Mouse (Mus musculus) forebrain, embryonic 14.5 days (tissue): ENCODE data around the gene Rrm1. TPM values are rescaled to one million over a fixed set of nuclear protein-coding genes. Genes with fewer than 3 reads are reported as not detected.
A peak's percentile ranks its signal among the peaks of the same experiment; 100 is the strongest.
"Not testable (repeated sequence)": the region's sequence is repeated elsewhere in the genome, so short reads cannot be mapped to it uniquely, and the experiment has no call there.

Experiments
- ATAC-seq: fragments of 200-750 bp; cut with Nextera tagmentation; 2 replicates; pipeline ENCODE4 v1.8.0; 2017; ENCODE audit warnings: mild to moderate bottlenecking, moderate library complexity
- DNase-seq: peaks from one replicate; pipeline ENCODE4 v3.0.0-alpha.2; 2015; ENCODE audit warnings: low spot score
- H3K27ac ChIP-seq: fragments of 300-500 bp; sonication (generic); 2 replicates; pipeline ENCODE4 v1.5.1; 2014; ENCODE audit warnings: low read depth, mild to moderate bottlenecking, control low read depth, low read length, moderate library complexity
- H3K27me3 ChIP-seq: fragments of 300-500 bp; sonication (generic); replicated peaks from 2 replicates; pipeline ENCODE4 v1.6.1; 2014; ENCODE audit warnings: low read length, control low read depth, mixed read lengths; ENCODE audit not compliant: control insufficient read depth, insufficient read depth
- H3K36me3 ChIP-seq: fragments of 300-500 bp; sonication (generic); 2 replicates; pipeline ENCODE4 v1.6.1; 2014; ENCODE audit warnings: low read length, control low read depth; ENCODE audit not compliant: control insufficient read depth, insufficient read depth
- H3K4me1 ChIP-seq: fragments of 300-500 bp; sonication (generic); 2 replicates; pipeline ENCODE4 v1.6.1; 2014; ENCODE audit warnings: antibody characterized with exemption, low read length, control low read depth; ENCODE audit not compliant: control insufficient read depth, insufficient read depth
- H3K4me2 ChIP-seq: fragments of 300-500 bp; sonication (generic); 2 replicates; pipeline ENCODE4 v1.6.1; 2014; ENCODE audit warnings: mild to moderate bottlenecking, control low read depth, low read length
- H3K4me3 ChIP-seq: fragments of 300-500 bp; sonication (generic); 2 replicates; pipeline ENCODE4 v1.5.1; 2014; ENCODE audit warnings: low read depth, low read length, control low read depth
- H3K9ac ChIP-seq: fragments of 300-500 bp; sonication (generic); 2 replicates; pipeline ENCODE4 v1.6.1; 2014; ENCODE audit warnings: mild to moderate bottlenecking, low read length, control low read depth, moderate library complexity
- H3K9me3 ChIP-seq: fragments of 300-500 bp; sonication (generic); replicated peaks from 2 replicates; pipeline ENCODE4 v1.6.1; 2016; ENCODE audit warnings: low read length, control low read depth, mixed read lengths; ENCODE audit not compliant: control insufficient read depth
- WGBS: fragments of 180-500 bp; shearing (Covaris S2); extraction: QIAGEN DNeasy Blood & Tissue Kit; methylation state at CpG from one replicate; pipeline ENCODE4 v1.1.7; 2014; 5-methylcytosine and 5-hydroxymethylcytosine counted together
- polyA plus RNA-seq: library from polyadenylated mRNA; unstranded; fragments of >200 nt; fragmentation: Nextera tagmentation; extraction: Ambion mirVana; gene quantifications from 2 replicates; pipeline ENCODE4 v1.2.1, GENCODE M21; 2014

Rrm1 gene
- polyA plus RNA-seq = 96.7 and 98.6 TPM in 2 replicates

- WGBS = under 1% methylated on average over 49 of the region's 56 CpGs
- peaks cover 21% of the 10 kb centered on the region for H3K36me3 ChIP-seq
- peak within 1 kb of the TSS; percentile 77; the same call in 1 of the 2 replicates for H3K27ac ChIP-seq
- peak within 1 kb of the TSS; percentile 88 for H3K9ac ChIP-seq
- H3K9me3 ChIP-seq = no peaks in the 10 kb centered on the region
- peak within 1 kb of the TSS; percentile 61 for H3K4me2 ChIP-seq
- peak; percentile 99 for ATAC-seq
- H3K4me3 ChIP-seq = peak within 1 kb of the TSS; percentile 78
- H3K27me3 ChIP-seq = no peaks in the 10 kb centered on the region
- peak; percentile 99 for DNase-seq
- H3K4me1 ChIP-seq = peaks cover 9% of the 10 kb centered on the region; the same call in 1 of the 2 replicates
Observed at GRCm38 (mm10) chr7:102441657-102442391, at the start of gene Rrm1. Gene Rrm1, plus strand, starts transcription at chr7:102441695.

DNA sequence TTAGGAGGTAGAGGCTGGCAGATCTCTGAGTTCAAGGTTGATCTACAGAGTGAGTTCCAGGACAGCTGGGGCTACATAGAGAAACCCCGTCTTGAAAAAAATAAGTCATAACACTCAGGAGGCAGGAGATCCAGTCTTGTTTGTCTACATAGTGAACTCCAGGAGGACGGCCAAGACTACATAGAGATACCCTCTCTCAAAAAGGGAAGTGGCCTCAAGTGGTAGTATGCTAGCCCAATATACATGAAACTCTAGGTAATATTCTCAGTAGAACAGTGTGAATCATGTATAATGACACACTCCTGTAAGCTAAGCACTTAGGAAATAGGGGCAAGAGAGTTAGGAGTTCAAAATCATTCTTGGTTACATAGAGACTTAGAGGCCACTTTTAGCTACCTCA, 47.6 kb upstream of the Rrm1 start:
- no peak overlapping the region for H3K4me2 ChIP-seq
- WGBS = 91% methylated on average over 2 of the region's 2 CpGs
- no peaks in the 10 kb centered on the region for H3K36me3 ChIP-seq
- DNase-seq = no peak
- peaks cover 3% of the 10 kb centered on the region; the same call in 1 of the 2 replicates for H3K4me1 ChIP-seq
- H3K4me3 ChIP-seq = no peak overlapping the region
- no peaks in the 10 kb centered on the region for H3K9me3 ChIP-seq
- H3K9ac ChIP-seq = no peak overlapping the region
- H3K27ac ChIP-seq = no peak overlapping the region
- H3K27me3 ChIP-seq = no peaks in the 10 kb centered on the region
- no peak for ATAC-seq

- DNase-seq = peak; percentile 1
- Histone ChIP-seq H3K4me3 (no peak overlapping the region), H3K9ac (no peak overlapping the region), H3K4me2 (no peak overlapping the region), H3K36me3 (no peaks in the 10 kb centered on the region), H3K27ac (no peak overlapping the region), H3K4me1 (no peaks in the 10 kb centered on the region), H3K9me3 (no peaks in the 10 kb centered on the region), H3K27me3 (no peaks in the 10 kb centered on the region)
- WGBS = 78% methylated on average over 7 of the region's 7 CpGs
- ATAC-seq = no peak
Observed at GRCm38 (mm10) chr7:102395894-102396293, 45.6 kb upstream of the Rrm1 start.

- DNase-seq (no peak), ATAC-seq (no peak)
- Histone ChIP-seq H3K4me2 (no peak overlapping the region), H3K27me3 (no peaks in the 10 kb centered on the region), H3K9me3 (no peaks in the 10 kb centered on the region), H3K9ac (no peak overlapping the region), H3K4me1 (no peaks in the 10 kb centered on the region), H3K4me3 (no peak overlapping the region), H3K27ac (no peak overlapping the region), H3K36me3 (no peaks in the 10 kb centered on the region)
- 94% methylated on average over 3 of the region's 3 CpGs for WGBS
Observed at GRCm38 (mm10) chr7:102396331-102396730, 45.2 kb upstream of the Rrm1 start.

DNA sequence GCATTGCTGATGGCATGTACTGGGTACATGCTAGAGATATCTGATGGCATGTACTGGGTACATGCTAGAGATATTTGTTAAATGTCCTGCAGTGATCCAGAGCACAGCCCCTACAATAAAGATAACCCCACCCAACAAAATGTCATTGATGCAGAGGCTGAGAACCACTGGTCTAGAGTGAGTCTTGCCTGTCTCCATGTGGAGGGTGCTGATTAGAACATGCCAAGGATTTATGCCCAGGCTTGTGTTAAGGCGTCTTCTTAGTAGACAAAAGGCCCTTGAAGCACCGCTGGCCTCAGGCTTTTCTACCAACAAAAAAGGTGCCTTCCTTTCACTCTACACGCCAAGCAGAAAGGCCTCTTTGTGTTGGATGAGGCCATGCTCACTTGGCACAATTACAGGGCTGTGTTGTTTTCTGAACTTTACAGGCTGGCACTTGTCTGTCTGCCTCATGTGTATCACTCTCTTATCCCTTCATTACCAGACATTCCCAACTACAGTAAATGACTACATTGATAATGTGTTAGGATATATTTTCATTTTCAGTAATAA, 42.2 kb upstream of the Rrm1 start:
- H3K36me3 ChIP-seq = no peaks in the 10 kb centered on the region
- DNase-seq (peak; percentile 31), ATAC-seq (no peak)
- H3K9me3 ChIP-seq = no peaks in the 10 kb centered on the region
- H3K27me3 ChIP-seq = no peaks in the 10 kb centered on the region
- no peak overlapping the region for H3K27ac ChIP-seq
- H3K4me1 ChIP-seq = no peaks in the 10 kb centered on the region
- no peak overlapping the region for H3K9ac ChIP-seq
- H3K4me2 ChIP-seq = no peak overlapping the region
- WGBS = 2% methylated on average over 3 of the region's 3 CpGs
- H3K4me3 ChIP-seq = no peak overlapping the region

- H3K4me3 ChIP-seq = no peak overlapping the region
- no peaks in the 10 kb centered on the region for H3K4me1 ChIP-seq
- H3K9me3 ChIP-seq = no peaks in the 10 kb centered on the region
- no peak overlapping the region for H3K27ac ChIP-seq
- no peak for DNase-seq
- H3K9ac ChIP-seq = no peak overlapping the region
- H3K27me3 ChIP-seq = no peaks in the 10 kb centered on the region
- no peak overlapping the region for H3K4me2 ChIP-seq
- no peaks in the 10 kb centered on the region for H3K36me3 ChIP-seq
- 92% methylated on average over 2 of the region's 2 CpGs for WGBS
- no peak for ATAC-seq
Observed at GRCm38 (mm10) chr7:102404118-102404517, 37.4 kb upstream of the Rrm1 start.

DNA sequence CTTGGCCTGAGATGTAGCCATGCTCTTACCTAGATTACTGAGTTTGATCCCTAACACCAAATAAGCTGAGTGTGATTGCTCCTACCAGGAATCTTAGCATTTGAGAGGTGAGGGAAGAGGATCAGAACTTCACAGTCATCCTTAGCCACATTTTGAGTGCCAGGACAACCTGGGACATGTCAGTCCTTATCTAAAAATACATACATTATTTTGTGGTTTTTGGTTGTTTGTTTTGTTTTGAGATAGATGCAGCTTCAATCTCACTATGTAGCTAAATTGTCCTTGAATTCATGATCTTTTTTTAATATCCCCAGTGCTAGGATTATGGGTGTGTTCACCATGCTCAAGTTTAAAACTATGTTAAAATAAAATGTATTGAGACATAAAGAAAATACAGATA, 34.1 kb upstream of the Rrm1 start:
- ATAC-seq = no peak
- no peak for DNase-seq
- H3K36me3 ChIP-seq = 0 out of 2 replicates have a peak, but pooled peaks cover 4% of the 10 kb centered on the region

GRCm38 (mm10) chr7:102415272-102415671, 26.2 kb upstream of the Rrm1 start:
- not testable (repeated sequence) for H3K27me3 ChIP-seq

More for the DNA sequence above, 34.1 kb upstream of the Rrm1 start:
- Histone ChIP-seq H3K4me1 (no peaks in the 10 kb centered on the region), H3K27me3 (no peaks in the 10 kb centered on the region), H3K9me3 (no peaks in the 10 kb centered on the region), H3K27ac (no peak overlapping the region), H3K9ac (no peak overlapping the region), H3K4me2 (no peak overlapping the region), H3K4me3 (no peak overlapping the region)

GRCm38 (mm10) chr7:102415841-102416240, 25.7 kb upstream of the Rrm1 start:
- Histone ChIP-seq H3K4me3 (no peak overlapping the region), H3K4me2 (no peak overlapping the region), H3K36me3 (0 out of 2 replicates have a peak, but pooled peaks cover 4% of the 10 kb centered on the region), H3K9me3 (no peaks in the 10 kb centered on the region), H3K27ac (no peak overlapping the region), H3K9ac (no peak overlapping the region), H3K27me3 (no peaks in the 10 kb centered on the region), H3K4me1 (no peaks in the 10 kb centered on the region)
- ATAC-seq (no peak), DNase-seq (no peak)
- 34% methylated on average over 6 of the region's 6 CpGs for WGBS

More at GRCm38 (mm10) chr7:102415272-102415671, 26.2 kb upstream of the Rrm1 start:
- not testable (repeated sequence) for H3K4me3 ChIP-seq, DNase-seq, H3K9ac ChIP-seq, H3K4me2 ChIP-seq, H3K9me3 ChIP-seq, ATAC-seq, H3K27ac ChIP-seq, H3K4me1 ChIP-seq, H3K36me3 ChIP-seq
- WGBS = 96% methylated on average over 9 of the region's 9 CpGs
